Mouse (Mus musculus) G1E-ER4 (cell line): ENCODE data around the gene Faap20. TPM values are rescaled to one million over a fixed set of nuclear protein-coding genes. Genes with fewer than 3 reads are reported as not detected.

Source experiments
- GATA1 ChIP-seq: IDR thresholded peaks from one replicate; pipeline ENCODE4 v1.8.0; 2012; ENCODE audit warnings: low read length, inconsistent platforms
- polyA plus RNA-seq: library from polyadenylated mRNA; stranded (reverse); fragments of >175 nt; gene quantifications from 2 replicates; pipeline ENCODE4 v1.2.3, GENCODE M21; 2012

Faap20 gene
- polyA plus RNA-seq, 1 experiment = 34.7 TPM

DNA sequence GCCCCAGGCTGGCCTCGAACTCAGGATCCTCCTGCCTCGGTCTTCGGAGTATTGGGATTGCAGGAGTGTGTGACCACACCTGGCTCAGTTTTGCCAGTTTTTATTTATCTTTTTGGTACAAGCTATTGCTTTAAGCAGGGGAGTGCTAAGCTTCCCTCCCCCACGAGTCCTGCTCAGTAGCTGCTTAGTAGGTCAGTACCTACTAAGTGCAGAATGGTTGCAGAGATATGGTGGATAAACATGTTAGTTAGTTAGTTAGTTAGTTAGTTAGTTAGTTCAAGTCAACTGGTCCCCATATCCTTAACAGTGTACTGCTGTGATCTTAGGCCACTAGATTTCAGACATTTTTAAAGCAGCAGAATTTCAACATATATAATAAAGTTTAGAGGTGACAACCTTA is 36.5 kb downstream of the Faap20 start:
- no peak for TF ChIP-seq GATA1

DNA sequence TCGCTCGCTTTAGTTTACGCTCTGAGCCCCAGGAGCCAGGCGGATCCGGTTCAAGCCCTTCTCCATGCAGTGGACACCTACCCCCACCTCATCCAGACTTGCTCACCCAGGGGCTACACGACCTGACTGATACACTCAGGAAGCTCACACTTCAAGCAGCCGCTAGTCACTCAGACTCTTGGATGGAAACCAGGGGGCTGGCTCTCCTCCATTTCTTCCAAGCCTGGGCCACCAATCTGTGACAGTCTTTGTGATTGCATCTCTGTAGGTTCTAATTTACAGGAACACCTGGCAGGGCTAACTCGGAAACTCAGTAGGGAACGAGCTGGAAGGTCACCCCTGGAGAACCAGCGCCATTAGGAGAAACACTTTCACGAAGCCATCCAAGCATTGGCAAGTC is 38.1 kb downstream of the Faap20 start:
- TF ChIP-seq GATA1 = no peak

DNA sequence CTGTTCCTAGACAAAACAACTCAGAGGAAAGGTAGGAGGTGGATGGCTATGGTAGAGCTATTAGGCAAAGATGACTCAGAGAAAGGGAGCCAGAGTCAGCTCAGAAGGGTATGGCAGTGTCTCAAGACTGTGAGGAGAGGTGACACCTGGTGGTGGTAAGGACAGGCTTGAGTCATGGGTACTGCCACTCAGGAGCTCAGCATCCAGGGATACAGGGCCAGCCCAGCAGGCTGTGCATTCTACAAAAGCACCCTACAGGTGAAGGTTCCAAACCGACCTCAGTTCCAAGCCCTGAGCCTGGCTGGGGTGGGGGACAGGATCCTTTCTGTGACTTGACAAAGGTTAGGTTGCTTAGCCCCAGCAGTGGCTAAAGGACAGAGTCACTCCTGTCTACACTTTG is 39.0 kb downstream of the Faap20 start:
- TF ChIP-seq GATA1 = no peak

DNA sequence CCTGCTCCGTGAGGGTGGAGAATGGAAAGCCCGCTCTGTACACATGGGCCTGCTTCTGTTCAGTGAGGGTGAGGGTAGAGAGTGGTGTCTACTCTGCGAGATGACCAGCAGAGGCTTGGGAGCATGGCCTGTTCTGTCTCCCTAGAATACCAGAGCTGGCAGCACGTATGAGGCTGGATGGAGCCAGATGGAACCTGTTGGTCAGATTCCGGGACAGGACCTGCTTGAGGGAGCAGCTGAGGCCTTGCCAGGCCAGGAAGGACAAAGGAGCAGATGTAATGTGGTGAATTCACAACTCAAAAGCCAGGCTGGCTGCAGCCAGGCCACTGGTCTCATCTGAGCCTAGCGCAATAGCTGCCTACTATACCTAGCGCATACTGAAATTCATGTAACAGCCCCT is 40.4 kb downstream of the Faap20 start:
- no peak for TF ChIP-seq GATA1

DNA sequence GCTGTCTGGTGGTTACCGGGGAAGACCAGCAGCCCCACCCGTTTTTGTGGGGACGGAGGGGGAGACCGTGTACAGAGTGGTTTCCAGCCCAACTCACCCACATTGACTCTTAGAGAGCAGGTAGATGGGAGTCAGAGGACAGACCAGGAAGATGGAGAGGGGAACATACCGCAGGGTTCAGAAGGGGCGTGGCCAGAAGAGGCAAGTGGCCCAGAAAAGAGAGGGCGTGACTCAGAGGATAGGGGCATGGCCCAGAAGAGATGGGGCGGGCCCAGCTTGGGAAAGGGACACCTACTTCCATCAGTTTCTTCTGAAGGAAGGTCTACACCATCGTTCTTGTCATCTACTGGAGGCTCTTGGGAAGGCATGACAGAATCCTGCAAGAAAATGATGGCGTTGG is 43.3 kb downstream of the Faap20 start:
- TF ChIP-seq GATA1 = no peak

DNA sequence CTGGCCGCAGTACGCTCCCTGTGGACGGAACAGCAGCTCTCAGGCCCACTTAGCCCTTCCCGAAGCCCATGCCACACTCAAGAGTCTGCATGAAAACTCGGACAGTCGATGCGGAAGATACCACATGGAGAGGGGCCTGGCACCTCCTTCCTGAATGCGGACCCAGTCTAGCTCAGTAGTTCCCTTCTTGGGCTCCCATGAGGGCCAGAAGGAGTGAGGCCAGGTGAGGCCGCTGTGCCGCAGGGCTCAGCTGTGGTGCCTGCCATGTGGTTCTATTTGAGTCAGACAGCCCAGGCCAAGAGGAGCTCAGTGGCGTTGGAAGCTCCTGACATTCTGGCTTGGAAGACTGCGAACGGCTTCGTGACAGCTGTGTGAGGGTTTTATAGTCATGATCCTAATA is 44.8 kb downstream of the Faap20 start:
- TF ChIP-seq GATA1 = no peak

DNA sequence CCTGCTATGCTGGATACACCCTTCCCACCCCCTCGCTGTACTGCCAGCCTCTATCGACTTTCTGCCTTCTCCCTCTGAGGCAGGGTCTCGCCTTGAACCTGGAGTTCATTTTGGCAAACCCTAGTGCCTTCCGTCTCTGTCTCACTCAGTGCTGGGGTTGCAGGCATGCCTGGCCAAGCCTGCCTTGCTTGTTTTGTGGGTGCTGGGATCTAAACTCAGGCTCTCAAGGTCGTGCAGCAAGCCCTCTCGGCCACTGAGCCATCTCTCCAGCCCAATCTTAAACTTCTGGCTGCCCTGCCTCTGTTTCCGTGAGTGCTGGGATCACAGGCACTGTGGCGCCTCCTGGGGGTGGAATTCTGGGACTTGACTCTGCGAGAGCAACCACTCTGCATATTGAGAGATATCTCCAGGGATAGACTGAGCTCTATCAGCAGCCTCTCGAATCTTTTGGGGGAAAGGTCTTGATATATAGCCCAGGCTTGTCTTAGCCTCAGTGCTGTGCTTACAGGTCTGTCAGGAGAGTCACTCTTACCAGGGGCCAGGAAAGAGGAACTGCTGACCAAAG is 45.5 kb downstream of the Faap20 start:
- no peak for TF ChIP-seq GATA1

DNA sequence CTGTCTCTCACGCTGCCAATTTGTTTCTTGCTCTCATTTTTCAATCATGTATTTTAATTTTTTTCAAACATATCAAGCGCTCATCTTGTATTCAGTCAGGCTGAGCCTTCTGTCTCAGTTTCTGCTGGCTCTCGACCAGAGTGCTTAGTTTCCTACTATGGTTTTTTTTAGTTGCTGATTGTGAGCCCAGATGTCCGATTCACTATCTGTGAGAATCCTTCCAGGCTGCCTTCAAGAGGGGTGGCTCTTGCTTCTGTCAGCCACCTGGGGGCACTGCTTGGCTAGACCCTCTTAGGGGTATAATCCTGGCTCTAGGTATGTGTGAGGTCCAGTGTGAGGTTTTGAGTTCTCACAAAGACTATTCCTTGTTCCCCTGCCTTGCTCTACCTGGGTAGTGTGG is 46.4 kb downstream of the Faap20 start:
- no peak for TF ChIP-seq GATA1

DNA sequence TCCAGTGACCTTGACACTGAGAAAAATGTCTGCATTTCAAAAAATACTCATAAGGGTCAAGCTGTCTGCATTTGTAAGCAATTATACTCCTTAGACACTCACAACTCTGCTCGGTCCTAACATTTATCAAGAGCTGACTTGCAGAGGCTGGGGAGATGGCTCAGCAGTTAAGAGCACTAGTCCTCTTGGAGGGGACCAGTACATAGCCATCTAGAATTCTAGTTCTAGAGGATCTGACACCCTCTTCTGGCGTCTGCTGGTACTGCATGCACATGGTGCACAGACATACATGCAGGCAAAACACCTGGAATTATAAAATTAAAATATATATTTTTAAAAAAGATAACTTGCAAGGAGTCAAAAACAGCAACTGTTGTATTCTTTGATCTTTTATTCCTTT is 47.5 kb downstream of the Faap20 start:
- TF ChIP-seq GATA1 = no peak

DNA sequence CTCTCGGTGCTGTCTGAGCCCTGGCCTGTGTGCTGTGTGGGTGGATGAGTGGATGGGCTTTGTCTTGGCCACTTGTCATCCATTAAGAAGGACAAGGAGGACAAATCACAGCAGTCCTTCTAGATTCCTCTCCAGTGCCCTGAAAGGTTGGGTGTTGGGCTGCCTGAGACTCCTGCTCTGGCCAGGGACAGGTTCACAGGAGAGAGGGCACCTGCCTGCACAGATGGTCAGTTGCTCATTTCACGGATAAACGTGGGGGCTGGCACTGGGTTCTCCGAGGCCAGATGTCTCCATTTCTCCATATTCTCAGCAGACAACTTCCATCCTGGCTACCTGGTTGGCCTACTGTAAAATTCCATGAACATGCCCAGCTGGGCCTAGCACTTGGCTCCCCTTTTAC is 49.2 kb downstream of the Faap20 start:
- no peak for TF ChIP-seq GATA1

DNA sequence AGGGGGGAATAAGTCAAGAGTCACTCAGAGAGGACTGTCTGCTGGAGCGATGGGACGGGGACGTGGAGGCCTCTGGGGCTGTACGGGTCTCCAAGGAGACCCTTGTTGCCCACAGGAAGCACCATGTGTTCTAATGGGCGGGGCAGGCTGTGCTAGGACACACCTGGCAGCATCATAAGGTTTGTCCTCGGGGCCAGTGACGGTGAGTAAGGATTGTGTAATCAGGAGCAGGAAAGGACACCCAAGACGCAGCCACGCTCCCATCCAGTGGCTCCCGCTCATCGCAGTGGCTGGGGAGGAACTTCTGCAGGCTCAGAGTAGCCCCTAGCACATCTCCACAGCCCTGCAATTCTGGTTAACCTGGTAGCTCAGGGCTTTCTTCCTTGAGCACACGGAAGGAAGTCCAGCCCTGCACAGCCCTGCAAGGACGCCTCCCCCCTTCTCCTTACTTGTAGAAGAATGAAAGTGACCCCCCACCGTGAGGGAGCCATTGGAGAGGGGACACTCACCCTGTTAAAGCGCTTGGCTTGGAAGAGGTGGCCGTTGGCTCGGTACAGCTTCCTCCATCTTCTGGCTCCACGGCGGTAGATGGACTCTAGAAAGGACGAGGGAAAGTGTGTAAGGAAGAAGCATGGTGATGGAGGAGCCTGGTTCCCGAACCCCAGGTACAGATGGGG is 51.0 kb downstream of the Faap20 start:
- TF ChIP-seq GATA1 = no peak

DNA sequence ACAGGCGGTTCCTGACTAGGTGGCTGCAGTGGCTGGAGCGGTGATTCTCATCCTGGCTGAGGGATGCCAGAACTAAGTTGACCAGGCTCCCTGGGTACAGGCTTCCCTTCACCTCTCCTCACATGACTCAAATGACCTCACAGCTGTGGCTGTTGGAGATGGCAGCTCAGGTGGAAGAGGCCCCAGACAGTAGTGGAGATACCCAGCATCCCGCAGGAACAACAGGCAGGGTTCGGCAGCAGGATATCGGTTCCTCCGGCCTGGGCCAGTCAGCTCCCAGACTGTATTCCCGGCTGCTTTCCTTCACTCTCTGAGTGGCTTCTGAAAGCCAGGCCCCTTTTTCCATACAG is 51.5 kb downstream of the Faap20 start:
- no peak for TF ChIP-seq GATA1

DNA sequence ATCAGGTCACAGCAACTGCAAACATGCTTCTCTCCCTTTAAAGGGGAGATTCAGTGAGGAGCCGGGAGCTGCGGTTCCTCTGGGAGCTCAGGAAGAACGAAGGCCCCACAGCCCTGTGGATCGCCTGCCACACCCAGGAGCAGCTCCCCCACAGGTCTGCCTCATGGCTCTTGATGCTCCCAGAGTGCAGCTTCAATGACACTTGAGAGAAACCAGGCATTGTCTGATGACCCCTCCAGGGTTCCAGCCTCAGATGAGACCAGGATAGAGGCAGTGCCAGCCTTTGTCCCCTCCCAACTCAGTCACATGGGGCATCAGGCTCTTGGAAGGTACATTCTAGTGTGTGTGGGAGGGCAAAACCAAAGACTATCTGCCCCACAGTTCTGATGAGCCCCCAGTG is 52.4 kb downstream of the Faap20 start:
- TF ChIP-seq GATA1 = no peak

DNA sequence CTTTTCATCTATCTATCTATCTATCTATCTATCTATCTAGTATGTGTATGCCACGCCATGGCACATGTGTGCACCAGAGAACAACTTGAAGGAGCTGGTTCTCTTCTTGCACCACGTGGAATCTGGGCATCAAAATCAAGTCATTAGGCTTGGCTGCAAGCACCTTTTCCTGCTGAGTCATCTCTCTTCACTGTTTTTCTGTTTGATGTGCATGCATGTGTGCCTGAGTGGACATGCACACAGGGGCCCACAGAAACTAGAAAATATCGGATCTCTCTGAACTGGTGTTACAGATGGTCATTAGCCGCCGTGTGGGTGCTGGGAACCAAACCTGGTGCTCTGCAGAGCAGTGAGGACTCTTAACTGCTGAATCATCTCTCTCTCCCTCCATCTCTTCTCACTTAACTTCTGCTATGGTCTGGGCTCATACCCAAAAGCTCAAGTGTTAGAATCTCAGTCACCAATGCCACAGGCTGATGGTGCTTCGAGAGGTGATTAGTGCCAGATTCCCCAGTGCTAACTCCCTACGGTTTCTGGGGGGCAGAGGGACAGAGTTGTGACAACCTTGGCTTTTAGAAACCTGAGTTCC is 55.0 kb downstream of the Faap20 start:
- no peak for TF ChIP-seq GATA1

DNA sequence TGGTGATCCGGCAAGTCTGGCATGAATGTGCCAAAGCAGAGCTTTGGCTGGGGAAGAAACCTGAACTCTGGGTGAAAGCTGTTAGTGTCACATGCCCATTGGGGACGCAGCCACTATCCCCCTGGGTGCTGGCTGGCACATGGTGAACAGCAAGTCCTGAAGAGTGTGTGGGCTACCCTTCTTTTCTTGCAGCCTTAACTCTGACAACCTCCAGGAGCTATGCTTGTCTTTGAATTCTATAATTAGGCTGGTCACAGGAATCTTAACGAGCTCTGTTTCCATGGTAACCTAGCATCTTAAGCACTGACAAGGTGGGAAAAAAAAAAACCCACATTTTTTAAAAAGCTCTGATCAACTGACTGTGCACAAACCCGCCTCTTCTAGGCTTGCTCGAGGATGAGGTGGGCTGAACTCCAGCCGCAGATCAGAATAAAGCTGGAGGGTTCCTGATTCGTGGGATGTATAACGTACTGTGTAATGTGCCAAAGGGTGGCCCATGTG is 56.0 kb downstream of the Faap20 start:
- TF ChIP-seq GATA1 = no peak

Other genes starting within 250 kb of the Faap20 start
- 0.56 TPM in 2 replicates for gene Plch2, start 193.0 kb upstream of the Faap20 start, polyA plus RNA-seq
- gene Pex10, start 182.8 kb upstream of the Faap20 start, polyA plus RNA-seq = 20.2 and 30.0 TPM in 2 replicates
- gene Rer1, start 163.4 kb upstream of the Faap20 start, polyA plus RNA-seq = 63.6 and 101 TPM in 2 replicates
- gene Morn1, start 163.2 kb upstream of the Faap20 start, polyA plus RNA-seq = 2.6 and 3.1 TPM in 2 replicates
- 28.2 and 31.7 TPM in 2 replicates for gene Ski, start 27.2 kb upstream of the Faap20 start, polyA plus RNA-seq
- gene Prkcz, start 111.6 kb downstream of the Faap20 start, polyA plus RNA-seq = not detected in 2 replicates
- not detected in 2 replicates for gene Gabrd, start 148.3 kb downstream of the Faap20 start, polyA plus RNA-seq
- gene Cfap74, start 159.4 kb downstream of the Faap20 start, polyA plus RNA-seq = not detected in 2 replicates
- not detected in 2 replicates for gene Tmem52, start 219.3 kb downstream of the Faap20 start, polyA plus RNA-seq
- 30.2 and 42.8 TPM in 2 replicates for gene Gnb1, start 241.6 kb downstream of the Faap20 start, polyA plus RNA-seq